Mouse (Mus musculus): ENCODE measurements around the gene Dydc1. TPM values are rescaled to one million over a fixed set of nuclear protein-coding genes. Genes with fewer than 3 reads are reported as not detected.
A peak's percentile ranks its signal among the peaks of the same experiment; 100 is the strongest.

The Dydc1 gene
- not detected in 2 replicates for polyA plus RNA-seq (2015; fragmentation: Nextera tagmentation; extraction: Ambion mirVana)

GRCm38 (mm10) chr14:41072229-41072943 is at the start of gene Dydc1:
Dydc1 (plus strand) TSS chr14:41072911.
- peak within 1 kb of the TSS; percentile 1; the same call in 1 of the 2 replicates for H3K9ac ChIP-seq

GRCm38 (mm10) chr14:41025087-41025486 is 47.6 kb upstream of the Dydc1 start:
- ATAC-seq (replicated peaks; ENCODE audit: insufficient number of reproducible peaks, insufficient read depth, low FRiP score, low read depth), result no peak
- Histone ChIP-seq H3K27ac (no peak overlapping the region), H3K4me3 (no peak overlapping the region), H3K36me3 (no peaks in the 10 kb centered on the region), H3K9me3 (replicated peaks) (no peaks in the 10 kb centered on the region), H3K9ac (no peak overlapping the region), H3K27me3 (no peaks in the 10 kb centered on the region), H3K4me2 (no peak overlapping the region), H3K4me1 (replicated peaks) (peaks cover 11% of the 10 kb centered on the region)
- WGBS, result 60% methylated on average over 2 of the region's 2 CpGs

More at GRCm38 (mm10) chr14:41072229-41072943, at the start of gene Dydc1:
- H3K9me3 ChIP-seq (replicated peaks), result no peaks in the 10 kb centered on the region
- H3K4me3 ChIP-seq, result peak within 1 kb of the TSS; percentile 47
- peak within 1 kb of the TSS; percentile 71 for H3K4me2 ChIP-seq
- no peaks in the 10 kb centered on the region for H3K27me3 ChIP-seq
- peak; percentile 47; the same call in 1 of the 2 replicates for ATAC-seq (replicated peaks; ENCODE audit: insufficient number of reproducible peaks, insufficient read depth, low FRiP score, low read depth)
- 14% methylated on average over 23 of the region's 23 CpGs for WGBS
- peaks cover 8% of the 10 kb centered on the region; the same call in 1 of the 2 replicates for H3K4me1 ChIP-seq (replicated peaks)
- H3K27ac ChIP-seq, result no peak within 1 kb of the TSS
- H3K36me3 ChIP-seq, result no peaks in the 10 kb centered on the region

GRCm38 (mm10) chr14:41025594-41026284 is 47.0 kb upstream of the Dydc1 start:
- Histone ChIP-seq H3K9me3 (replicated peaks) (no peaks in the 10 kb centered on the region), H3K27me3 (no peaks in the 10 kb centered on the region), H3K4me2 (no peak overlapping the region), H3K9ac (no peak overlapping the region), H3K27ac (no peak overlapping the region), H3K4me3 (no peak overlapping the region), H3K36me3 (no peaks in the 10 kb centered on the region), H3K4me1 (replicated peaks) (peaks cover 11% of the 10 kb centered on the region)
- 37% methylated on average over 7 of the region's 7 CpGs for WGBS
- ATAC-seq (replicated peaks; ENCODE audit: insufficient number of reproducible peaks, insufficient read depth, low FRiP score, low read depth), result no peak; the same call in 1 of the 2 replicates

GRCm38 (mm10) chr14:41029303-41029702 is 43.4 kb upstream of the Dydc1 start:
- no peak for ATAC-seq (replicated peaks; ENCODE audit: insufficient number of reproducible peaks, insufficient read depth, low FRiP score, low read depth)
- Histone ChIP-seq H3K27me3 (no peaks in the 10 kb centered on the region), H3K9me3 (replicated peaks) (no peaks in the 10 kb centered on the region), H3K9ac (no peak overlapping the region), H3K4me1 (replicated peaks) (peaks cover 13% of the 10 kb centered on the region), H3K36me3 (no peaks in the 10 kb centered on the region), H3K4me3 (no peak overlapping the region), H3K27ac (no peak overlapping the region), H3K4me2 (no peak overlapping the region)
- WGBS, result 77% methylated on average over 4 of the region's 4 CpGs

- Histone ChIP-seq H3K9ac (no peak overlapping the region), H3K36me3 (no peaks in the 10 kb centered on the region), H3K4me3 (no peak overlapping the region), H3K27ac (no peak overlapping the region), H3K4me1 (replicated peaks) (peaks cover 2% of the 10 kb centered on the region), H3K4me2 (no peak overlapping the region), H3K27me3 (no peaks in the 10 kb centered on the region), H3K9me3 (replicated peaks) (no peaks in the 10 kb centered on the region)
- ATAC-seq (replicated peaks; ENCODE audit: insufficient number of reproducible peaks, insufficient read depth, low FRiP score, low read depth), result no peak
- WGBS, result 86% methylated on average over 6 of the region's 6 CpGs
Measured at GRCm38 (mm10) chr14:41030989-41031513, 41.7 kb upstream of the Dydc1 start.

- WGBS, result 51% methylated on average over 13 of the region's 13 CpGs
- Histone ChIP-seq H3K9me3 (replicated peaks) (no peaks in the 10 kb centered on the region), H3K4me2 (0 out of 2 replicates have a peak overlapping the region, but pooled peaks have one; percentile 13), H3K9ac (no peak overlapping the region), H3K4me3 (0 out of 2 replicates have a peak overlapping the region, but pooled peaks have one; percentile 8), H3K4me1 (replicated peaks) (peaks cover 2% of the 10 kb centered on the region; the same call in 1 of the 2 replicates), H3K27me3 (no peaks in the 10 kb centered on the region; the same call in 1 of the 2 replicates), H3K27ac (no peak overlapping the region), H3K36me3 (no peaks in the 10 kb centered on the region)
- ATAC-seq (replicated peaks; ENCODE audit: insufficient number of reproducible peaks, insufficient read depth, low FRiP score, low read depth), result no peak
Measured at GRCm38 (mm10) chr14:41033135-41034110, 39.3 kb upstream of the Dydc1 start.

- no peaks in the 10 kb centered on the region for H3K36me3 ChIP-seq
- WGBS, result 31% methylated on average over 6 of the region's 6 CpGs
- H3K27me3 ChIP-seq, result no peaks in the 10 kb centered on the region; the same call in 1 of the 2 replicates
- H3K9ac ChIP-seq, result no peak overlapping the region
- peaks cover 2% of the 10 kb centered on the region; the same call in 1 of the 2 replicates for H3K4me1 ChIP-seq (replicated peaks)
- no peak for ATAC-seq (replicated peaks; ENCODE audit: insufficient number of reproducible peaks, insufficient read depth, low FRiP score, low read depth)
- H3K4me2 ChIP-seq, result no peak overlapping the region
- H3K9me3 ChIP-seq (replicated peaks), result no peaks in the 10 kb centered on the region
- no peak overlapping the region for H3K27ac ChIP-seq
- H3K4me3 ChIP-seq, result no peak overlapping the region
Measured at GRCm38 (mm10) chr14:41035146-41035798, 37.4 kb upstream of the Dydc1 start.

GRCm38 (mm10) chr14:41047402-41047801 is 25.3 kb upstream of the Dydc1 start:
- Histone ChIP-seq H3K36me3 (no peaks in the 10 kb centered on the region), H3K4me3 (no peak overlapping the region), H3K27me3 (no peaks in the 10 kb centered on the region), H3K9me3 (replicated peaks) (no peaks in the 10 kb centered on the region), H3K9ac (no peak overlapping the region), H3K4me2 (no peak overlapping the region), H3K27ac (no peak overlapping the region), H3K4me1 (replicated peaks) (no peaks in the 10 kb centered on the region)
- 68% methylated on average over 2 of the region's 2 CpGs for WGBS
- ATAC-seq (replicated peaks; ENCODE audit: insufficient number of reproducible peaks, insufficient read depth, low FRiP score, low read depth), result no peak

- no peaks in the 10 kb centered on the region for H3K27me3 ChIP-seq
- no peak for ATAC-seq (replicated peaks; ENCODE audit: insufficient number of reproducible peaks, insufficient read depth, low FRiP score, low read depth)
- WGBS, result 57% methylated on average over 6 of the region's 6 CpGs
Measured at GRCm38 (mm10) chr14:41050471-41050870, 22.2 kb upstream of the Dydc1 start.

GRCm38 (mm10) chr14:41052481-41052880 is 20.2 kb upstream of the Dydc1 start:
- H3K4me1 ChIP-seq (replicated peaks), result no peaks in the 10 kb centered on the region
- H3K4me3 ChIP-seq, result no peak overlapping the region
- H3K36me3 ChIP-seq, result no peaks in the 10 kb centered on the region
- WGBS, result 66% methylated on average over 5 of the region's 5 CpGs
- H3K9ac ChIP-seq, result no peak overlapping the region
- no peak overlapping the region for H3K4me2 ChIP-seq
- no peaks in the 10 kb centered on the region for H3K27me3 ChIP-seq
- no peaks in the 10 kb centered on the region for H3K9me3 ChIP-seq (replicated peaks)
- no peak overlapping the region for H3K27ac ChIP-seq
- ATAC-seq (replicated peaks; ENCODE audit: insufficient number of reproducible peaks, insufficient read depth, low FRiP score, low read depth), result no peak

More at GRCm38 (mm10) chr14:41050471-41050870, 22.2 kb upstream of the Dydc1 start:
- no peaks in the 10 kb centered on the region for H3K9me3 ChIP-seq (replicated peaks)
- H3K36me3 ChIP-seq, result no peaks in the 10 kb centered on the region
- H3K4me3 ChIP-seq, result no peak overlapping the region
- no peak overlapping the region for H3K9ac ChIP-seq
- H3K4me2 ChIP-seq, result no peak overlapping the region
- no peak overlapping the region for H3K27ac ChIP-seq
- H3K4me1 ChIP-seq (replicated peaks), result no peaks in the 10 kb centered on the region

All from heart, embryonic 15.5 days (tissue).